Mouse (Mus musculus) C2C12 (cell line): Measurements from ENCODE around the gene Mcrs1.
A peak's percentile ranks its signal among the peaks of the same experiment; 100 is the strongest.

Source experiments
- CEBPB ChIP-seq: IDR thresholded peaks from one replicate; pipeline ENCODE4 v1.6.1; 2011; ENCODE audit warnings: low read depth, mild to moderate bottlenecking, control low read depth, moderate library complexity
- CTCF ChIP-seq: IDR thresholded peaks from one replicate; pipeline ENCODE4 v1.5.1; 2011; ENCODE audit not compliant: control insufficient read depth, insufficient read depth, insufficient read length
- MAX ChIP-seq: IDR thresholded peaks from one replicate; pipeline ENCODE4 v1.6.1; 2011; ENCODE audit warnings: mild to moderate bottlenecking, control low read depth
- MYOD1 ChIP-seq: IDR thresholded peaks from one replicate; pipeline ENCODE4 v1.6.1; 2011; ENCODE audit warnings: low read depth; ENCODE audit not compliant: control insufficient read depth, insufficient read length
- MYOG ChIP-seq: IDR thresholded peaks from one replicate; pipeline ENCODE4 v1.6.1; 2011; ENCODE audit not compliant: control insufficient read depth, insufficient read length; ENCODE audit errors: extremely low read depth
- USF1 ChIP-seq: IDR thresholded peaks from one replicate; pipeline ENCODE4 v1.6.1; 2011; ENCODE audit warnings: low read depth, mild to moderate bottlenecking, control low read depth, moderate library complexity

DNA sequence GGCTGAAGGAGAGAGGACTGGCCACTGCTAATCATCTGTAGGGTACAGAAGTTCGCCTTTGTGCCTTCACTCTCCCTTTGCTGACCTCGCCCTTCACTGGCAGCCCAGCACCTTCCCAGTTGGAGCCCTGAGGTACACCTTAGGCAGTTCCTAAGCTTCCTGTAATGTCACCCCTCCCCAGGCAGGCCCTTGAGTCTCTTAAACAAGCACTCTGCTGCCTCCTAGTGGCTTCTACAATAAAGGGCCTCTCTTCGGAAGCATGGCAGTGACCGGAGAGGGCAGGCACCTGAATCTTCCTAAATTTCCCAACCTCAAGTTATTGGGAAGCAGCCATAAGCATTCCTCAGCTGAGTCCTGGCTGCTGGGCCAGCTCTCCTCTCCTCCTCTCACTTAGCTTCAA lies 13.9 kb upstream of the Mcrs1 start:
- TF ChIP-seq CTCF: peak; percentile 63
- peak; percentile 35 for TF ChIP-seq MAX
- TF ChIP-seq CEBPB: no peak
- no peak for TF ChIP-seq USF1
- no peak for TF ChIP-seq MYOD1
- TF ChIP-seq MYOG: no peak
